Mouse (Mus musculus) testis, postnatal 10 days (tissue): ENCODE data around the gene Selenon.

Source experiments
- DNase-seq: peaks from one replicate; pipeline ENCODE4 v3.0.0; 2021; ENCODE audit warnings: low spot score

The Selenon gene

GRCm38 (mm10) chr4:134578407-134578806 lies 26.4 kb upstream of the Selenon start:
- DNase-seq, result no peak

- DNase-seq, result no peak
Observed at GRCm38 (mm10) chr4:134577281-134577680, 25.3 kb upstream of the Selenon start.

- DNase-seq, result no peak
Observed at GRCm38 (mm10) chr4:134575486-134575885, 23.5 kb upstream of the Selenon start.

- no peak for DNase-seq
Observed at GRCm38 (mm10) chr4:134572449-134573300, 20.7 kb upstream of the Selenon start.

DNA sequence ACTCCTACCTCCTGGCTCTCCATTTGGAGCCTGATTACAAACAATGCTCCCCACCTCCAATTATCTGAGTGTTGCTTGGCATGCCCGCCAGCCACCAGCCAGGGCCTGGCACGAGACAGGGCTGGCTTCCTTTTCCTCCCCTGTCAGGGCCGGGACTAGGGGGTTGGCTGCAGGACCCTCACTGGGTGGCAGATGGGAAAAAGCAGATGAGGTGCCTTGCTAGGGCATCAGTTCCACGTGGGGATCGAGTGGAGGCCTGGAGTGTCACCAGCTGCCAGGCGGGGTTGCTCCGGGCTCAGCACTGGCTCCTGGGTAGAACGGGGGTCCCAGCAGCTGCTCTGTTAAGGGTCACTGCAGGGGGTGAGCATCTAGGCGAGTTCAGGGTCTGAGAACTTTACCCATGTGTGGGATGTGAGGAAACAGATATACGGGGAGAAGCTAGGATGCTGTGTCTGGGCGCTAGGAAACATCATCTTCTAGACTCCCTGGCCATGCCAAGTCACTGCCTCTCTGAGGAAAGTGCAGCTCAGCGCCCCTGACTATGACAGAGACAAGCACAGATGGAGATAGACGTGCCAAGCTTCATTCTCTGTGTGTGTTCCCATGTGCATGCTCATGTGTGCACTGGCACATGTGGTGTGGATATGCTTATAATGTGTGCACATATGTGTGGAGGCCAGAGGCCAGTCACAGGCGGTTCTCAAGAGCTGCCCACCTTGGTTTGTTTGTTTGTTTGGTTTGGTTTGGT lies 18.9 kb upstream of the Selenon start:
- DNase-seq, result no peak

- no peak for DNase-seq
Observed at GRCm38 (mm10) chr4:134569831-134570230, 17.9 kb upstream of the Selenon start.

DNA sequence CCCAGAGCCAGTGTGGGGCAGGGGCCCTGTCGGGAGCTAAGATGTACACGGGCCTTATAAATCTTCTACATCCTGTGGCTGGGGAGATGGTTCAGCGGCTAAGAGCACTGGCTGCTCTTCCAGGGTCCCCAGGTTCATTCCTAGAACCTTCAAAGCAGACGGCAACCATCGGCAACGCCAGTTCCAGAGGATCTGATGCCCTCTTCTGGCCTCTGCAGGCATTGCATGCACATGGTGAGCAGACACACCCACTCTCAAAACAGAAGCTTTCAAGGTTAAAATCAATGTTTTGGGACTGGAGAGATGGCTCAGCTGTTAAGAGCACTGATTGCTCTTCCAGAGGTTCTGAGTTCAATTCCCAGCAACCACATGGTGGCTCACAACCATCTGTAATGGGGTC lies 17.2 kb upstream of the Selenon start:
- no peak for DNase-seq

DNA sequence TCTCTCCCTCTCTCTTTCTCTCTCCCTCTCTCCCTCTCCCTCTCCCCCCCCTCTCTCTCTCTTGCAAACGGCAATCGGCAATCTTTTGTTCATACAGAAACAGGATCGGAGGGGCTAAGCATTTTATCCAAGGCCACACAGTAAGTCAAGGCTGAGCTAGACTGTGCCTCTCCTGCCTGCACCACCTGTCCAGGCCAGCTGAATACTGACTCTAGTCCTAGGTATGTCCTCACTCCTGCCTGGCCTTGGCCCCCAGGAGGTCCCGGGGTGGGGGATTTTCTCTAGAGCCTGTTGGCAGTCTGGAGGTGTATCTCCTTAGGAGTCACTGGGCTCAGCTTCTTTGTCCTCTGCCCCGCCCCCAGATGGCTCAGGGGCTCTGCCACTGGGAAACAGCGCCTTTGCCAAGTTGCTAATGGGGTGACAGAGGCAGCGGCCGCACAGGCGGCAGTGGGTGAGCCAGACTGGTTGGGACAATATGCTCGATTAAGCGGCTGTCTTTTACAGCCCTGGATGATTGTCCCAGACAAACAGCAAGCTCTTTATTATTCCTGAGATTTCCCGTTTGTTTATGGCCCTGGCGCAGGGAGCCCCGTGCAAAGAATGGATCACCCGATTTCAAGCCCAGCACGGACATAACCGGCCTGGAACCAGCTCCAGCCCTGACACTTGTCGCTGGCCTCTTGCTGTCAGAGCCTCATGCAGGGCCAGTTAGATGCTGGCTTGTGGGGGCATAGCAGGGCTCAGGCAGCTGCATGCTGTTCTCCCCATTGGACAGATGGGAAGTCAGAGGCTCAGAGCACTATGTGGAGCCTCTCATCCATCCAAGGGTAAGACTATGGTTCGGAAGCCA lies 15.6 kb upstream of the Selenon start:
- DNase-seq, result no peak

DNA sequence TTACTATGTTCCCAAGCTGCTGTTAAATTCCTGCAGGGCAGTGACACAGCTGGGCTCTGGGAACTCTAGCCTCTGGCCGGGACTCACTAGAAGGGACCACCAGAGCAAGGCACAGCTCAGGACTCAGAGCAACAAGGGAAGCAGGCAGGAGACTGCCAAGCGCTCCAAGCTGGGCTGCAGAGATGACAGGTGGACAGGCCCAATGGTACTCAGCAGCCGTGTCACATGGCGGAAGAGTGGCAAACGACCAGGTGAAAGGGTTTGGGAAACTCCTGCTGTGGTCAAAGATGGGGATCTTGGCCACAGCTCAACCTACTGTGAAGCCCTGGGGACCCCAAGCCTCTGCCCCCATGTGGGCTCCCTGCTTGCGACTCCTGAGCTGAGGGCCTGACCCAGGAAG lies 12.1 kb upstream of the Selenon start:
- DNase-seq, result no peak

DNA sequence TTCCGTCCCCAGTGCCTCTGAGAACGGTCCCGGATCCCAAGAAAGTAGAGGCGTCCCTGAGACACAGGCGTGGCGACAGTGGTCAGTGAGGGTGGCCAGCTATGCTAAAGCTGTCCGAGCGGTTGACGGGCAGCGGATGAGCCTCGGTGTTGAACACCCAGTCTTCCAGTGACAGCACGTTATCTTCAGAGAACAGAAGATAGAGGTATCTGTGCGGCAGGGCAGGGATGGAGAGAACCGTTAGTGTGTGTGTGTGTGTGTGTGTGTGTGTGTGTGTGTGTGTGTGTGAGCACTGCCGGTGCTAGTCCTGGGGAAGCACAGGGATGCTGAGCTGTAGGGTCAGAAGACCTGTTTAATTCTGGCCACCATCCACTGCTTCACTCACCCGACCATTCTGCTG lies 11.7 kb upstream of the Selenon start:
- DNase-seq, result no peak

GRCm38 (mm10) chr4:134562014-134562413 lies 10.0 kb upstream of the Selenon start:
- no peak for DNase-seq

DNA sequence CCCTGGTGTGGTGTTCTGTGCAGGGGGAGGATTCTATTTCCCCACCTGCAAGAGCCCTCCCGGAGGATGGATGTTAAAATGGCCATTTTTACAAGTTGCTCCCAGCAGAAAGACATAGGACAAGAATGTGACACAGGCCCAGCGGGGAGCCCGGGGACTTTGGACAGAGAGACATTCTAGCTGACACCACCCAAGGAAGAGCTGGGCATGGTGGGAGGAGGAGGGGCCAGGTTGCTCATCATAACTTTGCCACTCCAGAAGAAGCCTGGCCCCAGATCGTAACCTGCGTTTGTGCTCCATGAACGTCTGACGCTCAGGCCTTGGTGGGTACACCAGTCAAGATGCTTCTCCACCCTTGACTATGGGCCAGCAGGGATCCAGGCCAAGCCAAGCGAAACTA lies 8.7 kb upstream of the Selenon start:
- no peak for DNase-seq

- no peak for DNase-seq
Observed at GRCm38 (mm10) chr4:134559154-134559553, 7.2 kb upstream of the Selenon start.

DNA sequence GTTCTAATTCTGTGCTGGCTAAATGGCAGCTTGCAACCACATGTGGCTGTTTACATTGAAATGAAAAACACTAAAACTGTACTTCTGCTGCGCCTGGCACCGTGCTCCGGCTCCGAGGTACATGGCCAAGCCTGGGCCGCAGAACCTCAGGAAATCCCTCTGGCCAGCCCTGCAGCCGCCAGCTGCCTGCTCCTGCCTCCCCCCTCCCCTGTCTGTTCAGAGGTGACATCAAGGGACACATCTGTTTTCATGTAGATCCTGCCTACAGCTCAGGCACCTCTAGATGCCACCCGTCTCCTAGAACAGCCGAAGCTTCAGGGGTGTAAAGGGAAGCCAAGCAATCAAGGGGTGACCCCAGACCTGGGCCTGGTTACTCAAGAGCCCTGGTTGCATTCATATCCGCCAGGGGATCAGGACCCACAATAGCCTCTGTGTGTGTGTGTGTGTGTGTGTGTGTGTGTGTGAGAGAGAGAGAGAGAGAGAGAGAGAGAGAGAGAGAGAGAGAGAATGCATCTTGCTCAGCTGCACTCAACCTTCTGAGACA lies 6.7 kb upstream of the Selenon start:
- no peak for DNase-seq

GRCm38 (mm10) chr4:134557626-134558249 lies 5.8 kb upstream of the Selenon start:
- no peak for DNase-seq

DNA sequence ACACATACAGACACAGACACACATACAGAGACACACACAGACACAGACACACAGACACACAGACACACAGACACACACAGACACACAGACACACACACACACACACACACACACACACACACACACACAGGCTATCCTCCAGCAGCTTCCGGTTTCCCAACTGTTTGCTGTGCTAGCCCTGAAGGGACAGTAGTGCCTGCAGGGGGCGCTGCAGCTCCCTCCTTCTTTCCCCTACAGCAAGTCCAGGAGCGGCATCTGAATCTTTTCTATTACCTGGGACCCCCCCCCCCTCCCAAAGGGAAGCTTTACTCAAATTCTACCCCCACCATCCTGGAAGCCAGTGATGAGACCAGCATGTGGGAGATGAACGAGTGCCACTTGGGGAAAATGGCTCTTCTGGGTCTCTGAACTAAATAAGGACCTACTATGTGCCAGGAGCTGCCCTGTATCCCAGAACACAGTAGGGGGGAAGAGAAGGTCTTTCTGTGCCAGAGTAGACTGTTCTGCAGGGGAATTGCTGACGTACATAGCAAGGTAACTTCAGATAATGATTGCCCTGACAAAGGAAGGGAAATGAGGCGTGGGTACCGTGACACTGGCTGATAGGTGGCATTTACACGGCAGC lies 4.1 kb upstream of the Selenon start:
- peak; percentile 77 for DNase-seq

DNA sequence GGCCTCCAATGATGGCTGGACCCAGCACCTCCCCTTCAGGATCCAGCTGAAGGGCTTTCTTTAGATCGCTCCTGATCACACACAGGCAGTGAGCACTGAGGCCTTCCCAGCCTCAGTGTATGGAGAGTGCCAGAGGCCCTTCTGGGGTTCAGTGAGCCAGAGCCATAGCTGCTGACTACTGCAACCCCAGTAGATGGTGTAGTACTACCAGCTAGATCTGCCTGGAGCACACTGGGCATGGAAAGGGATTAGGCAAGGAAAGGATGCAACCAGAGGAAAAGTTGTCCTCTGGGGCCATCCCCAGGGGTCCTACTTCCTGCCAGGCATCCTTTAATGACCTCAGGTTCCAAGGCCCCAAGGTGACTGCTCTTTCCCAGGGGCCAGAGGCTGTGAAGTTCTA lies 1.7 kb upstream of the Selenon start:
- no peak for DNase-seq

GRCm38 (mm10) chr4:134549899-134550298 lies 2.1 kb downstream of the Selenon start:
- DNase-seq, result no peak

DNA sequence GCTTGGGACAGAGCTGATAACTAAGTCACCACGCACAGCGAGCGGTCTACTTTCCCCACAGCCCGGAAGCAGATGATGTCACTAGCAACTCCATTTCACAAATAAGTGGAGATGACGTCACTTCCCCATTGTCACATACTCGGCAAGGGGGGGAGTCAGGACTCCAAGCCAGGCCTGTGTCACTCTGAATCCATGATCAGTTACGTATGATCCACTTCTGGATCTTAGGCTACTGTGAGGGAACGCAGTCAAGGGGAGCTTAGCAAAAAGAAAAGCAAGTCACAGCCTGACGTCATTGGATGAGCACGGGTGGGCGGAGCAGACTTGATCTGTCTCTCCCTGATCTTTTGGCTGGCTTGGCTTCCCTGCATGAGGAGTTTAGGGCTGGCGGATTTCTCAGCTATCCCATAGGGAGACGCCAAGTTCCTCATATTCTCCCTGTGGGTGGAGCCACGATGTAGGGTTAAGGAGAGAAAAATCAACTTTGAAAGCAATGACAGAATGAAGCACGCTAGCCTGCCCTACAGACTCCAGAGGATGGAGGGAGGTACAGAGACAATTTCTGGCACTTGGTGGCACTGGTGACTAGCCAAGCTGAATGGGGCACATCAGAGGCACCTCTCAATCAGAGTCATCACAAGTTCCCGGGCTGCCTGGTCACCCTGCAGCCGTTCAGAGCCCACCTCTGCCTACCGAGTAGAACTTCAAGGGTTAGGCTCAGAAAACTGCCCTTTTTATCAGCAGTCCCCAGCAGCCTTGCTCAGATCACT lies 3.6 kb downstream of the Selenon start:
- no peak for DNase-seq
